Mouse (Mus musculus) C2C12 (cell line): ENCODE data around the gene Antxr1. TPM values are rescaled to one million over a fixed set of nuclear protein-coding genes. Genes with fewer than 3 reads are reported as not detected.
A peak's percentile ranks its signal among the peaks of the same experiment; 100 is the strongest.
"Not testable (repeated sequence)": the region's sequence is repeated elsewhere in the genome, so short reads cannot be mapped to it uniquely, and the experiment has no call there.

Experiments used
- H3K27me3 ChIP-seq: one replicate; pipeline ENCODE4 v1.6.1; 2011; ENCODE audit not compliant: control insufficient read depth, insufficient read depth, insufficient read length
- H3K36me3 ChIP-seq: one replicate; pipeline ENCODE4 v1.6.1; 2011; ENCODE audit not compliant: control insufficient read depth, insufficient read depth
- H3K4me3 ChIP-seq: one replicate; pipeline ENCODE4 v1.5.1; 2011; ENCODE audit warnings: mild to moderate bottlenecking, control low read depth; ENCODE audit not compliant: poor library complexity, insufficient read depth, severe bottlenecking
- H3K79me2 ChIP-seq: one replicate; pipeline ENCODE4 v1.6.1; 2011; ENCODE audit not compliant: control insufficient read depth, insufficient read depth
- H3K79me3 ChIP-seq: one replicate; pipeline ENCODE4 v1.6.1; 2011; ENCODE audit warnings: low read depth, control low read depth
- H3ac ChIP-seq: one replicate; pipeline ENCODE3; 2011; ENCODE audit warnings: low read depth; ENCODE audit not compliant: control insufficient read depth, insufficient read length
- CEBPB ChIP-seq: IDR thresholded peaks from one replicate; pipeline ENCODE4 v1.6.1; 2011; ENCODE audit warnings: low read depth, mild to moderate bottlenecking, control low read depth, moderate library complexity
- CTCF ChIP-seq: IDR thresholded peaks from one replicate; pipeline ENCODE4 v1.5.1; 2011; ENCODE audit not compliant: control insufficient read depth, insufficient read depth, insufficient read length
- FOSL1 ChIP-seq: IDR thresholded peaks from one replicate; pipeline ENCODE4 v1.8.0; 2011; ENCODE audit warnings: mild to moderate bottlenecking, low read length; ENCODE audit not compliant: poor library complexity, insufficient read depth, severe bottlenecking
- MAX ChIP-seq: IDR thresholded peaks from one replicate; pipeline ENCODE4 v1.6.1; 2011; ENCODE audit warnings: mild to moderate bottlenecking, control low read depth
- MYOD1 ChIP-seq: IDR thresholded peaks from one replicate; pipeline ENCODE4 v1.6.1; 2011; ENCODE audit warnings: low read depth; ENCODE audit not compliant: control insufficient read depth, insufficient read length
- MYOG ChIP-seq: IDR thresholded peaks from one replicate; pipeline ENCODE4 v1.6.1; 2011; ENCODE audit not compliant: control insufficient read depth, insufficient read length; ENCODE audit errors: extremely low read depth
- USF1 ChIP-seq: IDR thresholded peaks from one replicate; pipeline ENCODE4 v1.6.1; 2011; ENCODE audit warnings: low read depth, mild to moderate bottlenecking, control low read depth, moderate library complexity
- polyA plus RNA-seq: library from polyadenylated mRNA; unstranded; fragments of >200 nt; fragmentation: generic; extraction: Trizol; gene quantifications from one replicate; pipeline ENCODE4 v1.2.1, GENCODE M21; 2012; ENCODE audit warnings: missing spikeins

The Antxr1 gene
- polyA plus RNA-seq, 1 experiment = 12.5 TPM

DNA sequence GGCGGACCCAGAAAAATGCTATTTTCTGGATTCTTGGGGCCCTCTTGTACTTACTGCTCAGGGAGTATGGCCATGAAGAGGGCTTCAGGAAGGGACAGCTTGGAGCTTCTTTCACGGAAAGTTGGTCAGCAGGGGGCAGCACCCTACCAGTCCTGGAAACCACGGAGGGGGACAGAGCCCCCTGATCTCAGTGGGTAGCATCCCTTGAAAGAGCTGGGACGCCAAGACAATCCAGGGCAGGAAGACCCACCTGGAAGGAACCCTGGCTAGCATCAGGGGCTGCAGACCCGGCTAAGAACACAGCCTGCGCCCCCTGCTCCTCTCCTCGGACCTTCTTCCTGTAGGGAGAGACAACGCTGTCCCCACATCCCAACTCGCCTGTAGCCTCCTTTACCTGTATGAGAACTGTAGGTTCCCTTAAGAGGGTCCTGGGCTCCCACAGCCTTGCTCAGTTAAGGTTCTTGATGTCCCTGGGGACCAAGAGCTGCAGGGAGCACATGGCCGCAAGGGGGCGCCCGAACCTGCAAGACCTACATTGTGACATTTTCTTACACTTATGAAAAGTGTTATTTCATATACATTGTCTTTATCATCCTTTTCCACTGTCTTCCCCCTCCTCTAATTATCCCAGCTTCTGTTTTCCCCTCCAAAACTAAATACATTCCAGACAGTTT is 234.2 kb downstream of the Antxr1 start:
- Histone ChIP-seq H3K4me3 (no peak overlapping the region), H3K27me3 (no peaks in the 10 kb centered on the region), H3ac (peak overlapping the region; percentile 3), H3K36me3 (no peaks in the 10 kb centered on the region), H3K79me2 (no peaks in the 10 kb centered on the region), H3K79me3 (no peaks in the 10 kb centered on the region)
- no peak for TF ChIP-seq USF1
- no peak for TF ChIP-seq MYOG
- TF ChIP-seq MAX = no peak
- no peak for TF ChIP-seq MYOD1
- TF ChIP-seq CEBPB = no peak
- no peak for TF ChIP-seq FOSL1
- peak; percentile 70 for TF ChIP-seq CTCF

DNA sequence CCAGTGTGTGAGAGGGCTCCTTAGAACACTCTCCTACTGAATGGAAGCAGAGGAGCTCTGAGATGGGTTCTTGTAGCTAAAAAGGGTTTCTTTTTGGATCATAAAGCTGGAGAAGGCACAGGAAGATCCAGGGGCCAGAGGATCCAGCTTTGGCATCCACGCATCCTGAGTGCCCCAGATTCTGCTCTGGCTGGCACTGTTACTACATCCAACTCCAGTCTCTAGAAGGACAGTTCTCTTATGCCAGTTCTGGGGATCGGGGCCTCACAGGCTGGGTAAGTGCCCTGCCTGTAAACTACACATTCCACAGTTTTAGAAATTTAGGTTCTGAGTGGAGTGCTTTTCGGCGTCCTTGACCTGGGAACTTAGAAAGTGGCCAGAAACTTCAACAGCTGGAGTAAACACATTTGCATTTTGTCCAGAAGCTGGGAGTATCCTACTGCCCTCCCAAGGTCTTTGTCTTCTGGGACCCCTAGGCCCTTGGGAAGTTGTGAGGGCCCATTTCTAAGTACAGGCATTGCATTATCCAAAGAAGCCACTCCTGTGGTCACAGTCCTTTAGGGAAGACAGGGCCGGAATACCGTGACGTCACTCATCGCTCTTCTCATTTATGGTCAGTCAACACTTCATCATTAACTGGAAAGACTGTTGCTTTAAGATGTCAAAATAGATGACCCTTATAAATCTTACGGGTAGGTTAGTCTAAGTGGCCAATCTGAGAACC is 235.2 kb downstream of the Antxr1 start:
- no peak overlapping the region for H3K4me3 ChIP-seq
- no peak overlapping the region for H3ac ChIP-seq
- no peaks in the 10 kb centered on the region for H3K79me3 ChIP-seq
- TF ChIP-seq USF1 (no peak), MYOG (no peak), MYOD1 (no peak), CTCF (no peak), CEBPB (no peak)
- no peaks in the 10 kb centered on the region for H3K79me2 ChIP-seq
- no peaks in the 10 kb centered on the region for H3K36me3 ChIP-seq
- no peaks in the 10 kb centered on the region for H3K27me3 ChIP-seq

DNA sequence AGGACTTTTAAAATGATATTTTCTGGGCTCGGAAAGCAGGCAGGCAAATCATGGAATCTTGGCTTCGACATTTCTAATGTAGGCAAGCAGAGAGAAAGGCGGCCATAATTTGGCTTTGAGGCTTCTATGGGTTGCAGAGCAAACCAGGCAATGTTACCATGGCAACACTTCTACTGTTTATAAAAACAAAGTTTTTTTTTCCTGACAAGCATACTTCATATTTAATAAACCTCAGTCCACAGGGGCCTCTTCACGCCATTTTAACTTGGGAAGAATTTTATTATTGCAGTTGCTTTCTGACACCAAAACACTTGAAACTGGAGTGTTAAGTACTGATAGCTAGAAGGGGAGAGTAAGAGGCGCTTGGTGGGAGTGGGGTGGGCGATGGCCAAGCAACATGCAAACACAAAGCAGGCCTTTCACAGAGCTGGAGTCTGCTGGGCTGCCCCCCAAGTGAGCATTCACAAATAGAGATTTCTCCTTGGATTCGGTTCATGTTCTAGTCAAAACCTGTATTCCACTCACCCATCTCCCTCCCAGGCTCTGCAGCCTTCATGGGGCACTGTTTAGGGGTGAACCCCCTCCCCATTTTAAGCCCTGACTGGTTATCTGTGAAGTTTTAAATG is 235.8 kb downstream of the Antxr1 start:
- Histone ChIP-seq H3ac (no peak overlapping the region), H3K4me3 (no peak overlapping the region), H3K79me2 (no peaks in the 10 kb centered on the region), H3K36me3 (no peaks in the 10 kb centered on the region), H3K79me3 (no peaks in the 10 kb centered on the region), H3K27me3 (no peaks in the 10 kb centered on the region)
- no peak for TF ChIP-seq MAX
- no peak for TF ChIP-seq USF1
- no peak for TF ChIP-seq MYOG

DNA sequence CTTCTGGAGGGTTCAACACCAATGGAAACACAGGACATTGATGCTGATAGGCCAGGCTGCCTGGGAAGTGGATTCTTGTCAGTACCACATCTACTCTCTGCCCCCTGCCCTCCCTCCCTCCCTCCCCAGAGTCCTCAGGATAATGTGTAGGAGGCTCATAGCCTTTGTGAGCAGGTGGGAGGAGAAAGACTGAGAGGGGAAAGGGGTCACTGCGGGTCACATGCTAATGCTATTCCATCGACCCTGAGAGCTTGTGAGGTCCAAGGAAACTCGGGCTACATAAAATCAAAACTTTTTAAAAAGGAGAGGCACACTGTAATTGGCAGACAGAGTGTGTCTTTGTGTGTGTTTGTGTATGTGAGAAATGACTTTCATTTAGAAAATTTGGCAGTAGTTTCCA is 236.4 kb downstream of the Antxr1 start:
- Histone ChIP-seq H3ac (no peak overlapping the region), H3K4me3 (no peak overlapping the region), H3K36me3 (no peaks in the 10 kb centered on the region), H3K27me3 (no peaks in the 10 kb centered on the region), H3K79me2 (no peaks in the 10 kb centered on the region), H3K79me3 (no peaks in the 10 kb centered on the region)
- TF ChIP-seq CEBPB (no peak), USF1 (no peak), MAX (no peak), MYOG (no peak), MYOD1 (no peak), CTCF (no peak)

DNA sequence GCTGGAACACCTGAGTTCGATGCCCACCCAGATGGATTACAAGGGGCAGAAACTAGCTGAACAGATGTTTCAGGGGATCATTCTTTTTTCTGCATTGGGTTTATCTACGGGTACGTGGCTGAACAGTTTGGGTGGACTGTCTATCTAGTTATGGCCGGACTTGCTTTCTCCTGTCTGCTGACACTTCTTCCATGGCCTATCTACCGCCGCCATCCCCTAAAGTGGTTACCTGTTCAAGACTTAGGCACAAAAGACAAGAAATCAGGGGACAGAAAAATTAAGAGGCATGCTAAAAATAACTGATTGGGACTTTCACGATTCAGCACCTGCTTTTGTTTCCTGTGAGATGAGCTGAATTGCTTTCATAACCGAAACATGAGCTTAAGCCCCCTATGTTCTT is 242.0 kb downstream of the Antxr1 start:
- not testable (repeated sequence) for H3K79me2 ChIP-seq, H3ac ChIP-seq, H3K27me3 ChIP-seq, H3K4me3 ChIP-seq, H3K79me3 ChIP-seq
- H3K36me3 ChIP-seq = peaks cover 18% of the 10 kb centered on the region

DNA sequence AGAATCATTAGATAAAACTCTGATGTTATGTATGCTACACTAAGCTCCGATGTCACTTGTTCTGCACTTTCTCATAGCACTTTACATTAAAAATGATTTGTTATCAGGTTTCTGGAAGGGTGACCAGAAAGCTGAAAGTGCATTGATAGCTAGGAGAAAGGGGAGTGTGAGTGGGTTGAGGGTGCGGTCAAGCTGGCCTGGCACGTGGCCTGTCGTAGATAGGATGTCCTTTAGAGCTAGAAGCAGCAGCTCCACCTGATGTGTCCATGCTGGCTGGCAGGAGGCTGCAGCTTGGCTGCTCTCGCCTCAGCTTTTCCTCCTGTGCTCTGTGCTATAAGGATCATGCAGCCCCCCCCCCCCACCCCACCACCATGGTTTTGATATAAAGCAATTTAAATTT is 243.1 kb downstream of the Antxr1 start:
- Histone ChIP-seq H3K79me3 (no peaks in the 10 kb centered on the region), H3K36me3 (peaks cover 30% of the 10 kb centered on the region), H3ac (no peak overlapping the region), H3K27me3 (no peaks in the 10 kb centered on the region), H3K79me2 (no peaks in the 10 kb centered on the region), H3K4me3 (no peak overlapping the region)
- no peak for TF ChIP-seq MAX
- no peak for TF ChIP-seq MYOG
- TF ChIP-seq FOSL1 = no peak
- TF ChIP-seq MYOD1 = no peak
- TF ChIP-seq USF1 = no peak
- TF ChIP-seq CTCF = no peak
- no peak for TF ChIP-seq CEBPB
